Mouse (Mus musculus): ENCODE results near the gene Slc38a3.

Slc38a3 gene

DNA sequence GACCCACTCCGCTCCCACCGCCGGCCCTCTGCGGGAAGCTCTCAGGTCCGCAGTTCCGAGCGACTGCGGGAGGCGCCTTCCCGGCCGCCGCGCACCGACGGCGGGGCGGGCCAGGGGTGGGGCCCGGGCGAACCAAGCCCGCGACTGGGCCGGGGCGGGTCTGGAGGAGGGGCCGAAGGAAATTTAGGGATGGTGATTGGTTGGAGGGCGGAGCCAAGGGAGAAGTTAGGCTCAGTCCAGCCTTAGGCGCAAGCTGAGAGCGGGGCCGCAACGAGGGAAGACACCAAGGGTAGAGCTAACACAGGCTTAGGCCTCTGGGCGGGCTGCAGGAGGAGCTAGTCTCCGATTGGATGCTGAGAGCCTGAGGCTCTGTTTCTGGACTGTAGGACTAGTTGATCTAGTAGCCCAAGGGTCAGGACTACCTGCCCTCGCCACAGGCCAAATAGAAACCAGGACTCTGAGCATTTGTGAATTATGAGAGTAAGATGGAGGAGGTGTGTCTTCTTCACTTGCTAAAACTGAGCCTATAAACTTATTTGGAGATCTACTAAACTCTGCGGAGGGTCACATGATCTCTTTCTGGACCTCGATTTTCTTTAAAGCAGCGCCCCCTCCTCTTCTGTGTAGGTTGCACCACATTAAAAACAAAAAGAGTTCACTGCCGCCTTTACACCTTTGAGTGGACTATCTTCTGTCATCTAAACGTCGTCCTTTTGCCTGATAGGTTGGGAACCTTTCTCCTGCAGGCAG, 33.9 kb downstream of the Slc38a3 start, which contains the start of gene Gnai2:
Gene Gnai2, minus strand, starts transcription at position 89 of the 750 bp plus-strand sequence.
- DNase-seq (ENCODE audit: low read depth, low spot score) = peak; percentile 69

DNA sequence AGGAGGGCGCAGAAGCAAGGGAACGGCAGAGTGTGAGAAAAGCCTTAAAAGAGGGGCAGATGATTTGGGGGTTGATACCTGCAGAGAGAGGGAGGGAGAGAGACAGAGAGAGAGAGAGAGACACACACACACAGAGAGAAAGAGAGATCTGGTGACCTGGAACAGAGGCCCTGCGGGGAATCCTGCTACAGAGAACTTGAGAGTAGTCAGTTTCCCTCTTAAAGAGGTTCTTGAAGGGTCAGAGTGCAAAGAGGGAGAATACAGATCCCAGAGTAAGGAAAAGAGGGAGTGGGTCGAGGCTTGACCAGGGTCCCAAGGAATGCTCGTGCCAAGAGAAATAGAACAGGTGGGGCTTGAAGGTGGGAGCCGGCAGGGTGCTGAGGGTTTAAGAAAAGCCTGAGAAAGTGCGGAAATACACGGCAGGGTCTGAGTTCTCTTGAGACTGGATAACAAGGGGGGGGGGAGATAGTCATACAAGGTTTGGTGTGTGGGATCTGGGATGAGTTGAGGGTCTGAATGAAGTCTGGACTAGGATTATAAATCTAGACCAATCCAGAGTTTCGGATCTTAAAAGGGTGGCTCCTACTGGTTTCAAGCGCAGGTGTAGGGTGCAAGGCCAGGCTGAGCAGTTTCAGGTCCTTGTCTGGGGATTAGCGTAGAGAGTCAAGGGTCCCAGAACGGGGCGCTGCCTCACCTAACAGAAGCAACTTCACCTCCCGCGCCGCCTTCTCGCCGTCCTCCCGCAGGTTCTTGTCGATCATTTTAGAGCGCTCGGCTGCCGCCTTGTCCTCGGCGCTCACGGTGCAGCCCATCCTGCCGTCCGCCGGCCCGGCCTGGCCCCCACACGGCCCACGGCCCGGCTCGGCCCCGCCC, 34.7 kb downstream of the Slc38a3 start:
- no peak for DNase-seq (ENCODE audit: low read depth, low spot score)

DNA sequence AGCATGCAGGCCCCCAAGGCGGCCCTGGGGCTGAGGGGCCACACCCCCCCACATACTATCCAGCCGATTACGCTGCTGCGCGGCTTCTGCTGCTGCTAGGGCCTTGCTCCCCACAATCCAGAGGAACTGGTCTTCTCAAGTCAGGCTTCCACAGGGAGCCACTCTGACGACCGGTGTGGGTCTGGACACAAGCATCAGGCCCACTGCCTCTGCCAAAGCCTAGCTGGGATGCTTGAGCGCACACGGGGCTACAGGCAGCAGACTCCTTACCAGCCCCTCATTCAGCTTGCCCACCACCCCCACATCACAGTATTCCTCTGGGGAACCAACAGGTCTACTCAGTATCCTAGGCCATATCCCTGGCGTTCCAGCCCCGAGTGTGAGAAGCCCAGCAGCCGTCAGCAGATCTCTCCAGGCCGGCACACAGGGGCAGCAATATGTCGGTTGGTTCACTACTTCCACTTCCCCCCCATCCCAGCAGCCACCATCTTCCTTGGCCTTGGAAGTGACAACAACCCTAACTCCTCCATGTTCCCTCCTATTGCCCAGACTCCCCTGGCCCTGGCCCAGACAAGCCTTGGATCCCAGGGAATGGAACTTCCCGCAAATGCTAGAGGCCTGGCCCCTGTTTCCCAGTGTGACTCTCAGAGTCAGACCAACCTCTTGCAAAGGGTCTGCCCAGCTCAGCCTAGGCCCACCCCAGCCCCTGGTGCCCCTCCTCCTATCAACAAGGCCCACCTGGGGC, 35.5 kb downstream of the Slc38a3 start:
- DNase-seq (ENCODE audit: low read depth, low spot score) = no peak

DNA sequence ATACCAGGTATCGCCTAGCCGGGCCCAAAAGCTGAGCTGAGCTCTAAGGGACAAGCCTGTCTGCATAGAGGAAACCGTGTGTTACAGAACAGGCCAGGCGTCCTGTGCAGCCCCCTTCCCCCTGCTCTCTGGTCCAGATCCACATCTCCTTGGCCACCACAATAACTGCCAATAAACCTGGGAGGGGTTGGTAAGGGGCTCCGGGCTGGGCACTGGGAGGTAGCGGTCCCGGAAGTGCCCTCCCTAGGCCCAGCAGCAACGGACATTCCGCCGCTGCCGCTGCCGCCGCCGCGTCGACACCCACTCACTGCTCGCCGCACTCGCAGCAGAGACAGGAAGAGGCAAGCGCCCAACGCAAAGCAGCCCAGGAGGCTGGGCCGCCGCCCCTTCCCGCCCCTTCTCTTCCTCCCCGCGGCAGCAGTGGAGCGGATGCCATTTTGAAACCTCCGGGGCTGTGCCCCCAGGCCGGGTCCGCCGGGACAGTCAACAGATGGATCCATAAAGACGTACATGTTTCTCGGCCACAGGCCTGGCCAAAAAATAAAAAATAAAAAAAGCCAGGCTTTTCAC, 36.2 kb downstream of the Slc38a3 start:
- no peak for DNase-seq (ENCODE audit: low read depth, low spot score)

DNA sequence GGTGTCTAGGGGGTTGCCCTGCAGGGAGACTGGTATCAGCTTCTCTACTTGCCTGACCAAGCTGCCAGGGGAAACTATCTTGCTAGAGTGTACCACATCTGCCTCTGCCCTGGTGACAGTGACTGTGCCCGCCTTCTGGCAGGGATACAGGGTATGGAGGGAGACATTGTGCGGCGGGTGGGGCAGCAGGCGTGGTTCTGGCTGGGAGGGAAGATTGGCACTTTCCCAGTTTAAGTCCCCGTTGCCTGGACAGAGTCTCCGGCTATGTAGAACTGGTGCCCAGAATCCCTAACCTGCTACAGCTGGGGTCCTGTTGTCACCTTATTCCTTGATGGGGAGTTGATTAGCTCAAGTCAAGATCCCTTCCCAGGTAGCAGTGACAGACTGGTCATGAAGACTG, 36.9 kb downstream of the Slc38a3 start:
- DNase-seq (ENCODE audit: low read depth, low spot score) = no peak

DNA sequence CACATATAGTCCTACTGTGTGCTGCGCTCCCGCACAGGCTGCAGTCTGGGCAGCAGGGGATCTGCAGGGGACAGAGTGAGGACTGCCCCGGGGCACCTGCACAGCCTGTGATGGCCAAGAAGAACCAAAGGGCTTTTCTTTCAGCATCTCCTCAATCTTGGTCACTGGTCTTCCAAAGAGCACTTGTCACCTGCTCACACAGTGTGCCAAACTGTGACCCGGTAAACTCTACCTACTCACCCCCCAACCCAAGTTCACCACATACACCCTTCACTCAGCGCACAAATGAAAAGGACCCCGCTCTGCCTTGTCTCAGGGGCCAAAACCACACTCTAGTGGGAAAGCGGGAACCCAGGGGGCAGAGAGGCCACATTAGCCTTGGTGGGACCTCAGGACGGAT, 37.5 kb downstream of the Slc38a3 start:
- DNase-seq (ENCODE audit: low read depth, low spot score) = no peak

DNA sequence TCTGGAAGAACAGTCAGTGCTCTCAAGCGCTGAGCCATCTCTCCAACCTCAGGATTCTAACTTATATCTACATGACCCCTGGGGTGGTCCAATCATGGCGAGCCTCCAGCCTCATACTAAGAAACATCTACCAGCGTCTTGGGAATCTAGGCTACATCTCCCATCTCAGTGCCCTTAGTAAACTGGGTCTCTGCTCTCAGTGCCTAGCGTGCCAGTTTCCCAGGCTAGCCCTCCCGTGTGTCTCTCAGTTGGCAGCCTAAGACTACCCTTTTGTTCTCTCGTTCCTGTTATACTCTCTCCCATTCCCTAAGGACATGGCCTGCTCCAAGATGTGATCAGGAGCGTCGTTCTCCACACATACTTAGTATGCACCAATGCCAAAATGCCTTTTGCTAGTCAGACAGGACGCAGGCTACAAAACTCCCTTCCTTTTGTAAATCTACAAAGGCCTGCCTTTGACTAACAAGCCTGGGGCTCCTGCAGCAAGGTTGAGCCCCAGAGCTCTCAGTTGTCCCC, 38.0 kb downstream of the Slc38a3 start:
- no peak for DNase-seq (ENCODE audit: low read depth, low spot score)

DNA sequence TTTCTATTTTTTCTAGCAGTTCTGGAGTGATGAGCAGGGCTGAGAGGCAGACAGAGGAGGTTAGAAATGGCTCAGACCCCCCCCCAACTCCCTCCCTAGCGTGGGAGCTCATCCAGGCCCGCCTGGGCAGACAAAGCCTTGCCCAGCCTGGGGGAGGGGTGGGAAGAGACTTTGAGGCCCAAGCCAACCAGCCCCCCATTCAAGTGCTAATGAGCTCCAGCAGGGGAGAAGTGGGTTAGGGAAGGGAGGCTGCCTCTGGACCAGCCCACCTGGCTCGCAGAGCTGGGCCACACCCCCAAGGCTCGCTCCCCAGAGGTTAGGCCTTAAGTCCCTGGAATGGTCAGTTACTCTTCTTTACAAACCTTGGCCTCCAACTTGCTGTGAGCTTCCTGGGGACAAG, 38.8 kb downstream of the Slc38a3 start:
- DNase-seq (ENCODE audit: low read depth, low spot score) = no peak

DNA sequence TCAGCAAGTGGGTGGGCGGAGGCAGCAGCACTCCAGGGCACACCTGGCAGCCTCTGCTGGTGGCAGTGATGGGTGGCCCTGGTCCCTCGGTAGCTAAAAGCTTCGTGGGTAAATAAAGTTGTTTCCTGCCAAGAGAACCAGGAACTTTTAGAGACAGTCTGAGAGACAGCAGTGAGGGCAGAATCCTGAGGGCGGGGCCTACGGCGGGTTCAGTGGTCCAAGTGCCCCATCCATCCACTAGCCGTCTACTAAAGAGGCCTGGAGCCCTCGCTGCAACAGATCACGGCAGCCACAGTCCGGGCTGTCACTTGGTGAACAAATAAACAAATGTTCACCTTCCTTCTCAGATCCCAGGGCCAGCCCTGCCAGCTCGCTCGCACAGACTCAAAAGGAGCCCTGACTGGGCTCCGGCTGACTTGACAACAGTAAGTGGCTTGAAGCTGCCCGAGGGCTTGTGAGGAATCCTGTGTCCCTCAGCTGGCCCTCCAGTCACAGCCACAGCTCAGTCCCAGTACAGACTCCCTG, 39.4 kb downstream of the Slc38a3 start:
- no peak for DNase-seq (ENCODE audit: low read depth, low spot score)

DNA sequence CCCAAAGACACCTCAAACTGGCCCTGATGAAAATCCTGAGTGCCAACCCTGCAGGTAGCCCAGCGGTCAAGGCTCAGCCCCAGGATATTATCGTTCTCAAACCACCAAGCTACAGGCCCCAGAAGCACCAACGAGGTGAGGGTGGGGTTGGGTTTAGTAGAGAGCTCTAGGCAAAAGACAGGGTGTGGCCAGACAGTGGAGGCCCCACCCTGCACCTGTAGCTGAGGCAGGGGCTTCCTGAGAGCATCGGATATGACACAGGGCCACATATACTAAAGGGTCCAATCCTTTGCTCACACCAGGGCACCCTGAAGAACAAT, 40.0 kb downstream of the Slc38a3 start:
- DNase-seq (ENCODE audit: low read depth, low spot score) = no peak

DNA sequence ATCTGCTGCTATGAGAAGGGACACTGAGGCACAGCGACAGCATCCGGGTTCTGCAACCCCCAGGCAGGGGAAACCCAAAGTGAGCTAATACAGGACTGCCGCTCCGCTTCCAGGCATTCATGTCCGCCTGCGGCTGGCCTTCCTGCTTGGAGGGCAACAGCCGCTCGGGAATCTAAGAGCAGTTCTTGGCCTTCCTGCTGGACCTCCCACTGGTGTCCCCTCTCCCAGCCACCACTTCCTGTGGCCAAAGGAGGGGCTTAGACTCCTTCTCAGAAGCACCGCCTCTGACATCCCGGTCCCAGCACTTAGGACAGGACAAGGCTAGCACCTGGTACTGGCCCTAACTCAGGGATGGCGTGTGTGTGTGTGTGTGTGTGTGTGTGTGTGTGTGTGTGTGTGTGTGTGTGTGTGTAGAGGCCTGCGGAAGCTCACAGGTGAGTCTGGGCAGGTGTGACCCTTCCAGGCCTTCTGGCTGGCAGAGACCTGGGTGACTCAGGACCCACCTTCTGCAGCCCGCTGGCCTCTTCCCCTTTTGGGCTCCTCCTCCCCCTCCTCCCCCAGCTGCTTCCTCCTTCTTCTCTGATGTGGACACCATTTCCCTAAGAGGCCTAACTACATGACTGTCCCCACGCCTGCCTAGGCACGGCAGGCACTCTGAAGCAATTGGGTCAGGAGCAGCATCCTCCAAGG, 40.5 kb downstream of the Slc38a3 start:
- no peak for DNase-seq (ENCODE audit: low read depth, low spot score)

DNA sequence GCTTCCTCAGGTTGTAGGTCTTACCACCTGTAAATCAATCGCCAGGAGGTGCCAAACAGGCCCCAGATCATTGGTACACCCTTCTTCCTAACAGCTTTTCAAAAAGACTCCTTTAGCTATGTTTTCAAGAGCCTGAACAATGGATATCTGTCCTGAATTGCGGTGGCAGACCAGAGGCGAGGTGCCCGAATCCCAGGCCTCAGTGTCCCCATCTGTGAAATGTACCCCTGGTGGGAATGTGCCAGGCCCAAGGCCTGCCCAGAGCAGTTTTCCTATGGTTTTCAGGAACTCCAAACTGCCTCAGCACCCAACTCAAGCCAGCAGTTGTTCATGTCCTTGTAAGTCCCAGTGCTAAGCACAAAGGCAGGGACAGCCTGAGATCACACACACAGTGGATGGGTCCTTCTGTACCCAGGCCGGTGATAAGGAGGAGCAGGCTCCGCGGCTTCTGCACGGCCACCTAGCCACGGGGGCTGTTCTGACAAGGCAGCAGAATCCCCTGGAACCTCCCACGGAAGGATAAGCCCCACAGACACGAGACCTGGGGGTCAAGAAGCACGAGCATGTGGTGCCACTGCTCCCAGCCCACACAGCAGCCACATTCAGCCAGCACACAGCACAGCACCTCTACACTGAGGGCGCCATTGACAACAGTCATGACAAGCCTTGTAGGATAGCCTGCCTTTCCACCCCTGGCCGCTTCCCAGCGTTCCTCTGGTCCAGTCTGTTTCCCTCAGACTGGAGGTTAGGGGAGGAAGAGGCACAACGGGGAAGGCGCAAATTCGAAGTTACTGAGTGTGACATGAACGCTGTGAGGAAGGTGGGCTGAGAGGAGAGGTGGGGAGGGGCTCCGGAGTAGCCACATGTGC, 41.7 kb downstream of the Slc38a3 start:
- no peak for DNase-seq (ENCODE audit: low read depth, low spot score)

DNA sequence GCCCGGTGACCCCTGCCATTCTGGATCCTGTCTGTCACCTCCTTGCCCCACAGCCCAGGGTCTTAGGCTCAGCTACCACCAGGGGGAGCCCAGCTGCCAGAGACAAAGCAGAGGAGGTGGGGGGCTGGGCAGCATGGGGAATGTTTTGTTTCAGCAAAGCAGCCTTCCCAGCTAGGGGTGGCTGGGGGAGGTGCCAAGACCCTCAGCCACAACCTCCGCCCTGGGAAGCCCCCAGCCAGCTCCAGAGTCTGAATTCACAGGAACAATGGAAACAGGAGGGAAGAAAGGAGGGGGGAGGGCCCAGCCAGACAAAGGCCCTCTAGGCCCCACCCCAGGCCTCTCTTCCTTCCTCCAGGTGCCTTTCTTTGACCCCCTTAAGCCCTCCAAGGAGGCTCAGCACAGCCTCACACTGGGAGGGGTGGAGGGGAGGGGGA, 42.5 kb downstream of the Slc38a3 start:
- DNase-seq (ENCODE audit: low read depth, low spot score) = peak; percentile 79

DNA sequence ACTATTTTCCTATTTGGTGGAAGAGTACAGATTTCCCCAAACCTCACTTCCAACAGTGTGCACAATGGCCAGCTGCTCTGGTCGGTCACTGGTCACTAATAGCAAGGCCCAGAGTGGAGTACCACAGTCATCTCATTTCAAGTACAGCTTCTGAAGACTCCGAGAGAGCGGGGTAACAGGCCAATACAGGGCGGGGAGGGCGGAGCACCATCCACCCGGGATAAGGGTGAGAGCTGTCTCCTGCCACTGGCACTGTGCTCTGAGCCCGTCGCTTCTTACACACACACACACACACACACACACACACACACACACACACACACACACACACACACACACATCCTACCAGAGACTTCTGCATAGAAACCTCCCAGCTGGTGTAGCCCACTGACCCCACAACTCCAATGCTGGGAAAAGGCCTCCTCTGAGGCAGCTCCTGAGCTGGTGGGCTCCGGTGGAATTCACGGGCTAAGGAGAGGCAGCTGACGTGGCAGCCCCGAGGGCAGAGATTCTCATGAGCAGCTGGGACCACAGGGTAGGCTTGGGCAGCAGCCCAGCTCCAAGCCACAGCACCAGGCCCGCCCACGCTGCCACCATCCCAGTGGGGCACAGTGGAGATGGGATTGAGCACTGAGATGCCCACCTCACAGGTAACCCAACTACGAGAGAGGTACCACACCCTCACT, 43.0 kb downstream of the Slc38a3 start:
- DNase-seq (ENCODE audit: low read depth, low spot score) = no peak

DNA sequence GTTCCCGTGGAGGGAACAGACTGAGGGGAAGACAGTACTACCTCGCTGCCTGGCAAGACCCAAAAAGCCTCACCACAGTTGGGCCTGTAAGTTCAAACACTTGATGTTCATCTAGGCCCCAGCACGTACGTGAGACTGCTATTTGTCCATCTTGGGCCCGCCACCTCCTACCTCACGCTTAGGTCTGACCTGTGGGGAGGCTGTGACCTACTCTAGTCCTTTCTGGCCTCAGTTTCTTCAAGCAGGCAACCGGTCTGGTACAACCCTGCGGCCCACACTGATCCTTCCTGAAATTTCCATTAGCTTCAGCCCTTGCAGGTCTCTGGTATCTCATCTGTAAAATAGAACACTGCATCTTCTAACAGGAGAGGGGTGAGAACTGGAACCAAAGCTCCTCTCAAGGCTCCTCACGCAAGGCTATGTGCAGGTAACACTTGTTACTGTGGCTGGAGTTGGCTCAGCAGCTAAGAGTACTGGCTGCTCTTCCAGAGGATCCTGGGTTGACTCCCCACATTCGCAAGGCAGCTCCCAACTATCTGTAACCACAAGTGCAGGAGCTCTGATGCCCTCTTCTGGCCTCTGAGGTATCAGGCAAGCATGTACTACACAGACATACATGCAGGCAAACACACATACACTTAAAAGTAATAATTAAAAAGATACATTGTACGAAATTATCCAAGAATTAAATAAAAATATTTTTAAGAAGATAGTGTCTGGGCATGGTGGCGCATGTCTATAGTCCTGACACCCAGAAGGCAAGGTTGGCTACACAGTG, 43.8 kb downstream of the Slc38a3 start:
- DNase-seq (ENCODE audit: low read depth, low spot score) = no peak

DNA sequence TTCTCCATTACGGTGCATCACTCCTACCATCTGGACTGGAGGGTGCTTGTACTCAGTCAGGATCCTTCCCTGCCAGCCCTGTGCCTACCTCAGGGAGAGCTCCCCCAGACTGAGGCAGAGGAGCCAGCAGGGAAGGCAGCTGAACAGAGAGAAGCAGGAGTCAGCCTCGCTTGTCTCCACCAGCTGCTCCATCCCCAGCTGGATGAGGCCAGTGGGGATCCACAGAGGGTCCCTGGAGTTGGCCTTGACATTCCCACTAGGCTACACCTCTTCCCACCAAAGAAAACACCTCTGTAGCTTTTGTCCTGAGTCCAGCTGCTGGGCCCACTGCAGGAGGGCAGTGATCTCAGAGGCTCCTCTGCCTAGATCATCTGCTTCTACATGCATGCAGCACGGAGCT, 44.4 kb downstream of the Slc38a3 start:
- no peak for DNase-seq (ENCODE audit: low read depth, low spot score)

DNA sequence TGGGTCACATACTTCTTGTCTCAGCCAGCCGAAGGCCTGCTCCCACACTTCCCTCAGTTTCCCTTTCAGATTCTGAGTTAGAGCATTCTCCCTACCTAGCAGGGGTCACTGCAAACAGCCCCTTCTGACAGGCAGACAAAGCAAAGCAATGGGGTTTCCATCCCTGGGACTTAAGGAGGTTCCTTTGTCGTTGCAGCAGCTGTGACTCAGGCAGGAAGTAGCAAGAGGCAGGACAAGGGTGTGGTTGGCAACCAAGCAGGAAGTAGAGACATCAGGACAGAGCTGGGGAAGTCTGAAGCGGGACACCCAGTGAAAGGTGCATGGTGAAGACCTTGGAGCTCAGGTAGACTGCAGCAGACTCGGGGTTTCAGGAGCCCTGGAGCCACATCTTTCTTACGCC, 44.8 kb downstream of the Slc38a3 start:
- no peak for DNase-seq (ENCODE audit: low read depth, low spot score)

DNA sequence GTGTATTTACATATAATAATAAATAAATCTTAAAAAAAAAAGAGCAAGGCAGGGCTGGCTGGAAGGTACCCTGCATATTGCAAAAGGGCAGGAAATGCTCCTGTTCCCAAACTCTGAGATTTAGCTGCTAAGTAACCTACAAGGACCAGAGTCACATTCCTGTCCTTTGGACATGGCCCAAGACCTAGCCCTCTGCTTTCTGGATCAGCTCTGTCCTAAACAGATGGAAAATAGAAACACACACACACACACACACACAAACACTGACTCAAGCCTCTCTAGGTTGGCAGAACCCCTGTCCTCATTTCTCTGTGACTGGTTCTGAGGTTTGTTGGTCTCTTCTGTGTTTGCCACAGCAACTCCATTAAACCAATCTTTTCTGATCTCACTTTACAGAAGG, 48.4 kb downstream of the Slc38a3 start:
- no peak for DNase-seq (ENCODE audit: low read depth, low spot score)

DNA sequence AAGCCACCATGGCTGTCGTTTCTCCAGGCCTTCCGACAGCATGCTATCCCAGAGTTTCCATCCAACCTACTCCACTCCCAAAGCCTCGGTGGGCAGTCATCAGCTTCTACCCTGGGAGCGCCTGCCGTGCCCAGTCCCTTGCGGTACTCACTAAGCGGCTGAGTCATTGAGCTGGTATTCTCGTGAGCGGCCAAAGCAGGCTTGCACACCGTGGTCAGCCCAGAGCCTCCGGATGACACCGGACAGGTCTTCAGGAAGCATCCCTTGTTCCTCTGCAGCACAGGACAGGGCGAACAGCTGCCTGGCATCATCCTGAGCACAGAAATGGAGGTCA, 49.8 kb downstream of the Slc38a3 start:
- DNase-seq (ENCODE audit: low read depth, low spot score) = no peak

Data from retina, postnatal 7 days (tissue).